Mouse (Mus musculus): ENCODE measurements at regions not wholly inside any gene's neighbourhood (a gene's known extent, or its start where the extent isn't known, plus 50 kb on each side); places are given as distances from the start of the nearest gene placed in this dataset.
"Not testable (repeated sequence)": the region's sequence is repeated elsewhere in the genome, so short reads cannot be mapped to it uniquely, and the experiment has no call there.

GRCm38 (mm10) chr1:154036729-154037270 is 136.8 kb upstream of the Teddm2 start:
- Histone ChIP-seq H3K4me3 (ENCODE audit: insufficient read depth, low read depth, low read length) (no peak overlapping the region), H3K27ac (ENCODE audit: insufficient read depth, low read depth, low read length) (no peak overlapping the region), H3K4me1 (ENCODE audit: control insufficient read depth, insufficient read depth, low read length) (peaks cover 5% of the 10 kb centered on the region)
- no peak for TF ChIP-seq POLR2A (IDR thresholded peaks at IDR 0.05; ENCODE audit: insufficient read depth, low read depth, low read length)
- TF ChIP-seq CTCF (IDR thresholded peaks at IDR 0.05; ENCODE audit: insufficient read depth, low read depth, low read length) = no peak
- WGBS = 66% methylated on average over 4 of the region's 4 CpGs

DNA sequence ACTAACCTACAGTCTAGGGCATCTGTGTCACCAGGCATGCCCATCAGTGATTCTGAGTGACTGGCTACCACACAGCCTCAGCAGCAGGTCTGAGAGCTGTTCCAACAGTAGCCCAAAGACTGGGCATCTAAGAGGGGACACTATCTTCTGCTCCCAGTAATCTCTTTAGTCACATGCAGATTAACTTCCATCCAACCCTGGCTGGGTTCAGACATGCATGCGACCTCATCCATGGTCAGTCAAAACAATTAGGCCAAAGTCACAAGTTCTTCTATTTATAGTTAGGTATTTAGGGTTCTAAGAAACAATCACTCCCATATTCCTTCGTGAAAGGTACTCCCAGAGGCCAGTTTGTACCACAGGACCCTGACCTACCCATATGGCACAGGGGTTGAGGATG is 138.2 kb upstream of the Teddm2 start:
- no peak overlapping the region for H3K27ac ChIP-seq (ENCODE audit: insufficient read depth, low read depth, low read length)
- WGBS = 91% methylated on average over 2 of the region's 2 CpGs
- TF ChIP-seq POLR2A (IDR thresholded peaks at IDR 0.05; ENCODE audit: insufficient read depth, low read depth, low read length) (no peak), CTCF (IDR thresholded peaks at IDR 0.05; ENCODE audit: insufficient read depth, low read depth, low read length) (no peak)

GRCm38 (mm10) chr1:154040907-154041306 is 140.9 kb upstream of the Teddm2 start:
- Histone ChIP-seq H3K27ac (ENCODE audit: insufficient read depth, low read depth, low read length) (no peak overlapping the region), H3K4me3 (ENCODE audit: insufficient read depth, low read depth, low read length) (no peak overlapping the region), H3K4me1 (ENCODE audit: control insufficient read depth, insufficient read depth, low read length) (no peaks in the 10 kb centered on the region)
- 84% methylated on average over 3 of the region's 3 CpGs for WGBS
- no peak for TF ChIP-seq CTCF (IDR thresholded peaks at IDR 0.05; ENCODE audit: insufficient read depth, low read depth, low read length)
- no peak for TF ChIP-seq POLR2A (IDR thresholded peaks at IDR 0.05; ENCODE audit: insufficient read depth, low read depth, low read length)

More for the DNA sequence above, 138.2 kb upstream of the Teddm2 start:
- Histone ChIP-seq H3K4me3 (ENCODE audit: insufficient read depth, low read depth, low read length) (no peak overlapping the region), H3K4me1 (ENCODE audit: control insufficient read depth, insufficient read depth, low read length) (no peaks in the 10 kb centered on the region)

- WGBS = 85% methylated on average over 2 of the region's 2 CpGs
- Histone ChIP-seq H3K4me3 (ENCODE audit: insufficient read depth, low read depth, low read length) (no peak overlapping the region), H3K4me1 (ENCODE audit: control insufficient read depth, insufficient read depth, low read length) (no peaks in the 10 kb centered on the region), H3K27ac (ENCODE audit: insufficient read depth, low read depth, low read length) (no peak overlapping the region)
- TF ChIP-seq CTCF (IDR thresholded peaks at IDR 0.05; ENCODE audit: insufficient read depth, low read depth, low read length) = no peak
These were observed 142.9 kb upstream of the Teddm2 start for GRCm38 (mm10) chr1:154042956-154043355.

DNA sequence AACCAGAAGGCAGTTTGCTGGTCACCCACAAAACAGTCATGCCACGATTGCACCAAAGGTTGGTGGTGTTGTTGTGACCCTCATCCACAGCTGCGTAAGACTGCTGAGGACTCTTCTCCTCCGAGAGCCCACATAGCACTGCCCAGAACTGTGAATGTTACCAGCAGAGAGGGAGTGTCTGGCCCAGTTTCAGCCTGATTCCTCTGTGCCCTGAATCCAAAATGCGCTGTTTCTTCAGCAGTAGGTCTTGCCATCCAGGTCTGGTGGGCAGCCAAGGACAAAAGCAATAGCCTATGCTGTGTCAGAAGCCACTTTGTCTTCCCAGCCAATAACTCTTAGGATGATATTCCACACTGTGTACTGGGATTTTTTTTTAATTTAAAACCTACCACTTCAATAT is 144.7 kb upstream of the Teddm2 start:
- 56% methylated on average over 4 of the region's 4 CpGs for WGBS
- H3K4me3 ChIP-seq (ENCODE audit: insufficient read depth, low read depth, low read length) = no peak overlapping the region
- no peak for TF ChIP-seq POLR2A (IDR thresholded peaks at IDR 0.05; ENCODE audit: insufficient read depth, low read depth, low read length)
- no peaks in the 10 kb centered on the region for H3K4me1 ChIP-seq (ENCODE audit: control insufficient read depth, insufficient read depth, low read length)
- no peak overlapping the region for H3K27ac ChIP-seq (ENCODE audit: insufficient read depth, low read depth, low read length)

GRCm38 (mm10) chr1:154045951-154046350 is 145.9 kb upstream of the Teddm2 start:
- H3K4me3 ChIP-seq (ENCODE audit: insufficient read depth, low read depth, low read length) = no peak overlapping the region
- H3K4me1 ChIP-seq (ENCODE audit: control insufficient read depth, insufficient read depth, low read length) = no peaks in the 10 kb centered on the region
- TF ChIP-seq CTCF (IDR thresholded peaks at IDR 0.05; ENCODE audit: insufficient read depth, low read depth, low read length) (no peak), POLR2A (IDR thresholded peaks at IDR 0.05; ENCODE audit: insufficient read depth, low read depth, low read length) (no peak)
- H3K27ac ChIP-seq (ENCODE audit: insufficient read depth, low read depth, low read length) = no peak overlapping the region

DNA sequence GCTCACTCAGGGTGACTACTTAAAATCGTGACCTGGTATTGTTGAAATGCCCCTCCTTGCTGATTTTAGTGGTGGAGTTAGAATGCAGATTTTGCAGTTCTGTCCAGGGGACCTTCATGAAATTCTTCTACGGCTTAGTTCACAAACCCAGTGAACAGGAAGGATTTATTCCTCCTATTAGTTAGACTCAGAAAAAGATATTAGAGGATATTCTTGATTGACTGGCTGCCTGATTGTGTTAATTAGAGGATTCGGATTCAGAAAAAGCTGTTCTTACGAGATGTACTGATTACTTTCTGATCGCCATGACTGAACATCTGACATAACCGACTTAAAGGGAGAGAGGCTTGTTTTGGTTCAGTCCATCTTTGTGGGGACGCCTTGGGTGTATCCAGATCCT is 147.3 kb upstream of the Zfp648 start:
- no peak for TF ChIP-seq POLR2A (IDR thresholded peaks at IDR 0.05; ENCODE audit: insufficient read depth, low read depth, low read length)
- no peak for TF ChIP-seq CTCF (IDR thresholded peaks at IDR 0.05; ENCODE audit: insufficient read depth, low read depth, low read length)
- whole genome bisulfite sequencing = 84% methylated on average over 7 of the region's 7 CpGs
- H3K4me3 ChIP-seq (ENCODE audit: insufficient read depth, low read depth, low read length) = no peak overlapping the region

GRCm38 (mm10) chr1:154054874-154055273 is 146.1 kb upstream of the Zfp648 start:
- whole genome bisulfite sequencing = 81% methylated on average over 1 of the region's 1 CpGs
- Histone ChIP-seq H3K27ac (ENCODE audit: insufficient read depth, low read depth, low read length) (no peak overlapping the region), H3K4me1 (ENCODE audit: control insufficient read depth, insufficient read depth, low read length) (no peaks in the 10 kb centered on the region), H3K4me3 (ENCODE audit: insufficient read depth, low read depth, low read length) (no peak overlapping the region)
- TF ChIP-seq CTCF (IDR thresholded peaks at IDR 0.05; ENCODE audit: insufficient read depth, low read depth, low read length) = no peak
- no peak for TF ChIP-seq POLR2A (IDR thresholded peaks at IDR 0.05; ENCODE audit: insufficient read depth, low read depth, low read length)

More for the DNA sequence above, 147.3 kb upstream of the Zfp648 start:
- H3K4me1 ChIP-seq (ENCODE audit: control insufficient read depth, insufficient read depth, low read length) = no peaks in the 10 kb centered on the region
- no peak overlapping the region for H3K27ac ChIP-seq (ENCODE audit: insufficient read depth, low read depth, low read length)

- H3K4me3 ChIP-seq (ENCODE audit: insufficient read depth, low read depth, low read length); H3K27ac ChIP-seq (ENCODE audit: insufficient read depth, low read depth, low read length); H3K4me1 ChIP-seq (ENCODE audit: control insufficient read depth, insufficient read depth, low read length): not testable (repeated sequence)
- WGBS = 79% methylated on average over 2 of the region's 2 CpGs
These were observed 139.6 kb upstream of the Zfp648 start for GRCm38 (mm10) chr1:154061397-154061796.

GRCm38 (mm10) chr1:154061851-154062250 is 139.1 kb upstream of the Zfp648 start:
- no peak overlapping the region for H3K4me3 ChIP-seq (ENCODE audit: insufficient read depth, low read depth, low read length)
- TF ChIP-seq POLR2A (IDR thresholded peaks at IDR 0.05; ENCODE audit: insufficient read depth, low read depth, low read length) = no peak
- 85% methylated on average over 1 of the region's 1 CpGs for WGBS
- peaks cover 3% of the 10 kb centered on the region for H3K4me1 ChIP-seq (ENCODE audit: control insufficient read depth, insufficient read depth, low read length)
- H3K27ac ChIP-seq (ENCODE audit: insufficient read depth, low read depth, low read length) = no peak overlapping the region
